Mouse (Mus musculus) olfactory bulb, adult 2 months (tissue): ENCODE data around the gene Ssmem1.

Source experiments
- CTCF ChIP-seq: fragments of 200-500 bp; IDR thresholded peaks from 2 replicates; pipeline ENCODE4 v1.5.1; 2012; ENCODE audit warnings: low read depth, mild to moderate bottlenecking, low read length, moderate library complexity; ENCODE audit not compliant: insufficient read depth
- POLR2A ChIP-seq: fragments of 200-500 bp; IDR thresholded peaks from 2 replicates; pipeline ENCODE4 v1.6.1; 2012; ENCODE audit warnings: mild to moderate bottlenecking, low read depth, low read length, moderate library complexity; ENCODE audit not compliant: insufficient read depth

GRCm38 (mm10) chr6:30469370-30469769, 40.3 kb upstream of the Ssmem1 start:
- TF ChIP-seq CTCF (no peak), POLR2A (no peak)
